Mouse (Mus musculus): ENCODE measurements at regions not wholly inside any gene's neighbourhood (a gene's known extent, or its start where the extent isn't known, plus 50 kb on each side); places are given as distances from the start of the nearest gene placed in this dataset.
"Not testable (repeated sequence)": the region's sequence is repeated elsewhere in the genome, so short reads cannot be mapped to it uniquely, and the experiment has no call there.

DNA sequence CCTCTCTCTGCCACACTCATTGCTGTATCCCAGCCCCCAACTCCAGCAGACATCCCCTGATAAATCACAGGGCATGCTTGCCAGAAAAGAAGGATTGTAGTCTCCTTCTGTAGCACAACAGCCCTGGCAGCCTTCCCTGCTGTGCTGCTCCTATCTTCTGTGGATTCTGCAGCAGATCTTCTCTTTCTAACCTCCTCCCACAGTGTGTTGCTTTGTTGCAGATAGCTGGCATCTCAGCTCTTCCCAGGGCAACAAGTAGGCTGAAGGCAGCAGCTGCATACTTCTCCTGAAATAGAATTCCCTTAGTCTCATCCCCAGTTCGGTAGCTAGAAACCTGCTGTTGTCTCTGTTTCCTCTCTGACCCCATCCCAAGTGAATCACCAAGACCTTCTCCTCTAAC lies 77.7 kb downstream of the Amer1 start:
- no peak for DNase-seq (ENCODE audit: extremely low spot score in 1 of 2, low spot score in 1 of 2)

DNA sequence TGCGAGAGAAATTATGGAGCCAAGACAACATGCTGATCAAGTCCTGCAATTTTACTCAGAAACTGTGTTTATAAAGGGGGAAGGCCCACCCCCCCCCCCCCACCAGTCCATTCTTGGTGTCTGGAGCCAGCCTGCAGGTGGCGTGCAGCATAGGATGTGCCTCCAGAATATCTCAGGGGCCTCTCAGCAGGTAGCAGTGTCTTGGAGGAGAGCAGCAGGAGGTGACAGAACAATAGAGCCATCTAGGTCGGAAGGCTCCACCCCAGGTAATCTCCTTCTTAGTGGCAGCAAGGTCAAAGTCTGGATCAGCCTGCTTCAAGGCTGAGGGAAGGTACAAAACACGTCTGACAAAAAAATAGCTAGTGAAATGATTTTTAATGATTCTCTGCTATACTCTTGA lies 79.3 kb downstream of the Amer1 start:
- DNase-seq (ENCODE audit: extremely low spot score in 1 of 2, low spot score in 1 of 2), result not testable (repeated sequence)

DNA sequence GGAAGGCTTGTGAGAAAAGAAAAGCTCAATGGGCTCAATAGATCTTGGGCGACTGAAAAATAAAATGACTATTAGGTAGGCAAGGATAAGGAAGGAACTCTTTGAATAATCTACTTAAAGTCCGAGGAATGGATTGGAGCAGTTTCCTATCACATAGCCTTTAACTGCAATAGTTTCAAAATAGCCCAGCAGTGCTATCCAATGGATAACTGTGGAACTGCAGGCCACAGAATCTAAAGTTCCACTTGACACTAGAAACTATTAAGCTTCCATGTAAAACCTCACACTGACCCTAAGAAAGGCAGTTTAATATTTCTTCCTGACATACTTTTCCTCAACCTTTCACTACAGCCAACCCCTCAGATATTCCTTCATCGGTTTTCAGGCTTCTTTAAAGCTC lies 85.6 kb downstream of the Amer1 start:
- peak in 1 of 2 experiments; percentile 43 for DNase-seq (ENCODE audit: extremely low spot score in 1 of 2, low spot score in 1 of 2)
